Mouse (Mus musculus): ENCODE data around the gene Zfp689.
"Not testable (repeated sequence)": the region's sequence is repeated elsewhere in the genome, so short reads cannot be mapped to it uniquely, and the experiment has no call there.

The Zfp689 gene

DNA sequence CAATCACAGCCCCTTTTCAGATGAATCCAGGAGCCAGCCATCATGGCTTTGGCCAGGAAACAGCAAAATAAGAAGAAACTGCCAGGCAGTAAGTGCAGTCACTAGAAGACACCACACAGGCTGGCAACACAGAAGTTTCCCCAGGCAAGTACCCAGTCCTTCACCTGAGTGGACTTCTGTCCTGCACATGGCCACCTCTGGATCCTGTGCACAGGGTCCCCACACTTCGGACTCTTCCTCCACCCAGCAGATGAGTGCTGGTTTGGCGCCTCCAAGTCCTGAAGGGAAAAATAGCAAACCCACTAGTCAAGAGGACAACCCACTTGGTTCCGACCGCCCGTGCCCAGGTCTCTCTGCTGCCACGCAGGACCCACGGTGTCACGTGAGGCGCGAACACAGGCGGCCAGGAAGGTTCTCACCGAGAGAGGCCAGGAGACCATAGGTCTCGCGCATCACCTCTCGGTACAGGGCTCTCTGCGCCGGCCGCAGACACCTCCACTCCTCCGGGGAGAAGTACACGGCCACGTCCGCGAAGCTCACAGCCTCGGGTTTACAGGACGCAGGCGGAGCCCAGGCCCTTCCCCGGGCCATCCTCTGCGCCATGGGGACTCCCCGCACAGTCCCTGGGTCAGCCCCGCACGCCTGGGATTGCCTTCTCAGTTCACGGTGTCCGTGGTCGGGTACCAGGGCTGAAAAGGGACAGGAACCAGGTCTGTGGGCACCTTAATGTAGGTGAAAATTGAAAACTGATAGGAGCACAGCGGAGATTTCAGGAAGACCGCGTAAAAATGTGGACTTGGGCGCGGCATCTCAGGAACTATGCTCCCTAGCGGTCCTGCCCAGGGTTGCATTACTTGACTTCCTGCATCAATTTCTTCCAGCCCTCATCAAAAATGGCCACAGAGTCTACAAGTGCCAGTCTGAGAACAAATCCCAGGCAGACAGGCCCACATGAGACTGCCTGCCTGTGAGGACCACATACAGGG is 42.7 kb downstream of the Zfp689 start, which contains the start of gene Zfp764:
Gene Zfp764, minus strand, starts transcription at position 821 of the 986 bp plus-strand sequence.
- DNase-seq (ENCODE audit: low read depth in 2 of 2, low spot score in 2 of 2), result peak; percentile 78 to 80

DNA sequence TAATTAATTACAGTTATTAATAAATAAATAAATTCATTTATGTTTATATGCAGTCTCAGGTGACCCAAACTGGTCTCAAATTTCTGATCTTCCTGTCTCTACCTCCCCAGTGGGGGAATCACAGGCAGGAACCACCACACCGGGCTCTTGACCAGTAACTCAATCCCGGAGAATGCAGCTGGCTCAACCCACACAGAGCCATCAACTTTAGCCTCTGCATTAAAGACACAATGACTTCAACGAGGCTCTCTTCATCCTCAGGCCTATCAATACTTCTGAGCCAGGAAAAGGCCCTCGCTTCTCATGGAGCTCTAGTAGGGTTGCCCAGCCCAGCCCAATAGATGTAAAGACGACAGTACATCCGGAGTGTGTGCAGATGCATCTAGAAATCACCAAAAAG is 44.9 kb downstream of the Zfp689 start:
- not testable (repeated sequence) for DNase-seq (ENCODE audit: low read depth in 2 of 2, low spot score in 2 of 2)

DNA sequence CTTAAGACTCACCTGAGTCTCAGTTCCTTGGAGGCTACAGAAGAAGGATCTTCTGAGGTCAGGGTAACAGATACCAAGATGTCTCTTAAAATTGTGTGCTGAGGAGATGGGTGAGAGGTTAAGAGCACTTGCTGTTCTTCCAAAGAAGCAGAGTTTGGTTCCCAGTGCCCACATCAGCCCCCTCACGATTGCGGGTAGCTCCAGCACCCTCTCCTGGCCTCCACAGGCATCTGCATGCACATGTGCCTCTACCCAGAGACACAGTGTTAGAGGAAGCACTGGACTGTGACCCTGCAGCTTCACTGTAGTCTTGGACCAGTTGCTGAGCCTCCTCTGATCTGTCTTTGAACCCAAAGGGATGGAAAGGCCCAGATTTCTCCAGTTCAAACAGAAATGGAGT is 46.0 kb downstream of the Zfp689 start:
- DNase-seq (ENCODE audit: low read depth in 2 of 2, low spot score in 2 of 2), result no peak

DNA sequence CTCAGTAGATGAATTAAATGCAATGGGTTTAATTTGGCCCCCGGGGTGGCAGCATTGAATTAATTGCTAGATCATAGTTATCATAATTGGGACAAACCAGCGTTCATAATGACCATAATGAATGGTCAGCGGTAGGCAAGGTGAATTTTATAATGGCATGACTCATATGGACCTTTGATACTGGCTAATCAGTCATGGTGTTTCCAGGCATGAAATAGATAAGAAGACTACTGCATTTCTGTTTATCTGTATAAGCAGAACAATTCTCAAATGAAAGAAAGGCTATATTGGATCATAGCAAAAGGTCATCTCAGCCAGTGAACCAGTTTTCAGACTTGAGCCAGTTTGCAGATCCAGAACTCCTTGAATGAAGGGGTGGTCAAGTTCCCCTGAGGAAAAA is 48.6 kb downstream of the Zfp689 start:
- DNase-seq (ENCODE audit: low read depth in 2 of 2, low spot score in 2 of 2), result no peak

DNA sequence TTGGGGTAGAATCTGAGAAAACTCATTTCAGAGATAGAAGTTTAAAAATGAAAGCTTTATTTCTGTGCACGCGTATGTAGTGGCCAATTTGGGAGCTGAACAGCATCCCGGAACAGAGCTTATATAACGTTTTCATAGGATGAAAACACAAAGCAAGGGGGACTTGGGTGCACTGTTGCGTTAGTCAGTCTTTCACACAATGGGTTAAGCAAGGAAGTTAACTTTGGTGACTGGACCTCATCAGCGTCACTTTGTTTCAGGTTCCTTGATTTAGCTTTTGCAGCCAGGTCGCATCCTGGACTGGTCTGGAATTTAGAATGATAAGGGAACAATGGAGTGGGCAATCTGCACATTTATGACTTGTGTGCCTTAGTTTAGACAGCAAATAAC is 55.0 kb downstream of the Zfp689 start:
- DNase-seq (ENCODE audit: low read depth in 2 of 2, low spot score in 2 of 2), result no peak

DNA sequence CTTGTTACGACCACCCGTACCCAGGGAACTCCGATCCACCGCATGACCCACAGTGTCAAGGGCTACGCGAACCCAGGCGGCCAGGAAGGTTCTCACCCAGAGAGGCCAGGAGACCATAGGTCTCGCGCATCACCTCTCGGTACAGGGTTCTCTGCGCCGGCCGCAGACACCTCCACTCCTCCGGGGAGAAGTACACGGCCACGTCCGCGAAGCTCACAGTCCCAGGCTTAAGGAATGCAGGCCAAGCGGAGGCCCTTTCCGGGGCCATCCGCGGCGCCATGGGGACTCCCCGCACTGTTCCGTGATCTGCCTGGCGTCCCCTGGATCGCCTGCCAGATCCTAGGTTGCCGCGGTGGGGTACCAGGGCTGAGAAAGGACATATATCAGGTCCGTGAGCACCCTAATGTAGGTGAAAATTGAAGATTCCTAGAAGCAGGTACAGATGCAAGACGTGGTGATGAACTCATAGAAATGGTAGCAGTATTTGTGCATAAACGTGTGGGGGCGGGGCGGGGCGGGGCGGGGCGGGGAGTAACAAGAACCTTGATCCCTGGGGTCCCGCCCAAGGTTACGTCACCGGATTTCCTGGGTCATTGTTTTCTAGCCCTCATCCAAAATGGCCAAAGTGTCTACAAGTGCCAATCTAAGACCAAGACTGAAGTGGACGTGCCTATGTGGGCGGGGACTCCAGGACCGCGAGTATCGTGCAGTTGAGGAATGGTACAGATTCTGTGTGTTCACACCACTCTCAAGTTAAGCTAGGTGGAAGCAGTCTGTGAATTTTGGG is 55.6 kb downstream of the Zfp689 start, which contains the start of gene E430018J23Rik:
Gene E430018J23Rik, minus strand, starts transcription at position 473 of the 787 bp plus-strand sequence.
- DNase-seq (ENCODE audit: low read depth in 2 of 2, low spot score in 2 of 2), result peak; percentile 83 to 90

DNA sequence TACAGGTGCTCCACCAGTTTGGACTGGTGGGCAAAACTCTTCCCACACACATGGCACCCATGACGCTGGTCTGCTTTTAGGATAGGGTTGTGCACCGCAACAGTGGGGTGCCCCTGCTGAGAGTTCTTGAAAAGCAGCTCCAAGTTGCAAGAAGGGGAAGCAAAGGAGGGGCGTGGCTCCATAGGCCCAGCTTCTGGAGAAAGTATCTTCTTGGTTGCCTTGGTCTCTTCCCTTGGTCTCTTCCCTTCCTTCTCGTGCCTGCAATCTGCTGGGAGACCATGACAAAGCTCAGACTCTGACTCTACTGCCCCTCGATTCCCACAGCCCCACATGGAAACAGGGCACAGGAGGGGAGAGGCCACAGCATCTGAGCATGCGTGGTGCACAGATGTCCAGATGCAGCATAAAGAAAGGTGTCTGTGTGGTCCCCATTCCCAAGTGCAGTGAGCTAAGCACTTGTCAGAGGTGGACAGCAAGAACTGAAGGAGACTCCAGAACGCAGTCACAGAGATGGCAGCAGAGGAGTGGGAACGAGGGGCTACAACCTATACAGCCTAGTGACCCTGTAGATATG is 56.6 kb downstream of the Zfp689 start:
- no peak for DNase-seq (ENCODE audit: low read depth in 2 of 2, low spot score in 2 of 2)

Data from CD8-positive naive resting alpha-beta T cell, adult 2 months (primary cell).